Mouse (Mus musculus): ENCODE results near the gene 2310034G01Rik. TPM values are rescaled to one million over a fixed set of nuclear protein-coding genes. Genes with fewer than 3 reads are reported as not detected.
A peak's percentile ranks its signal among the peaks of the same experiment; 100 is the strongest.

Gene 2310034G01Rik
- polyA plus RNA-seq (2011; ENCODE audit: insufficient read length, low read depth, missing spikeins) = 0.48 and 0.51 TPM in 2 replicates

GRCm38 (mm10) chr19:46350168-46350932 is at the start of gene 2310034G01Rik:
TSS of gene 2310034G01Rik (minus strand) at chr19:46350302.
- Histone ChIP-seq H3K4me1 (ENCODE audit: control insufficient read depth, insufficient read depth, low read length) (peaks cover 8% of the 10 kb centered on the region; the same call in 1 of the 2 replicates), H3K4me3 (ENCODE audit: insufficient read depth, low read length) (peak within 1 kb of the TSS; percentile 74), H3K27ac (ENCODE audit: insufficient read depth, low read length) (no peak within 1 kb of the TSS)
- TF ChIP-seq POLR2A (IDR thresholded peaks at IDR 0.05; ENCODE audit: low read depth, low read length) = no peak
- no peak for TF ChIP-seq CTCF (IDR thresholded peaks at IDR 0.05; ENCODE audit: borderline replicate concordance, insufficient read depth, low read length)

DNA sequence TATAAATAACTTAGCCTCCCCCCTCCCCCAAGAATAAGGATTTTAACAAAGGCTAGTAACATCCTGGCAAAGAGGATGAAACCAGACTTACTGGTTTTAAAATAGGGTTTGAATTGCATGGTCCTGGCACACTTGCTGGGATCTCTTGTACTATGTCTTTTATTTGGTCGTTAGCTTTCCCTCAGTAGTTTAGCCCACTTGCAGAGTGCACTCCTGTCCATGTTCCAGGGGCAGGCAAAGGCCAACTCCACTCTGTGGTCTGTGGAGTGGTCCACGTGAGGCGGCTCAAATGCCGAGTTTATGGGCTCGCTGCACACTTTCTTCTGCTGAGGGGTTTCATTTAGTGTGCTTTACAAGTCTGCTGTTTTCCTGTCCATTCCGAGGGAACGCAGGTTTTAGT is 49.8 kb upstream of the 2310034G01Rik start:
- H3K27ac ChIP-seq (ENCODE audit: insufficient read depth, low read length) = no peak overlapping the region
- H3K4me3 ChIP-seq (ENCODE audit: insufficient read depth, low read length) = no peak overlapping the region
- TF ChIP-seq CTCF (IDR thresholded peaks at IDR 0.05; ENCODE audit: borderline replicate concordance, insufficient read depth, low read length) (no peak), POLR2A (IDR thresholded peaks at IDR 0.05; ENCODE audit: low read depth, low read length) (no peak)
- H3K4me1 ChIP-seq (ENCODE audit: control insufficient read depth, insufficient read depth, low read length) = peaks cover 7% of the 10 kb centered on the region; the same call in 1 of the 2 replicates

GRCm38 (mm10) chr19:46399372-46399771 is 49.3 kb upstream of the 2310034G01Rik start:
- Histone ChIP-seq H3K27ac (ENCODE audit: insufficient read depth, low read length) (no peak overlapping the region), H3K4me3 (ENCODE audit: insufficient read depth, low read length) (no peak overlapping the region), H3K4me1 (ENCODE audit: control insufficient read depth, insufficient read depth, low read length) (peaks cover 7% of the 10 kb centered on the region; the same call in 1 of the 2 replicates)
- TF ChIP-seq POLR2A (IDR thresholded peaks at IDR 0.05; ENCODE audit: low read depth, low read length) = no peak
- TF ChIP-seq CTCF (IDR thresholded peaks at IDR 0.05; ENCODE audit: borderline replicate concordance, insufficient read depth, low read length) = no peak

- Histone ChIP-seq H3K4me3 (ENCODE audit: insufficient read depth, low read length) (peak overlapping the region; percentile 88), H3K27ac (ENCODE audit: insufficient read depth, low read length) (no peak overlapping the region), H3K4me1 (ENCODE audit: control insufficient read depth, insufficient read depth, low read length) (peaks cover 9% of the 10 kb centered on the region; the same call in 1 of the 2 replicates)
- TF ChIP-seq CTCF (IDR thresholded peaks at IDR 0.05; ENCODE audit: borderline replicate concordance, insufficient read depth, low read length) (no peak), POLR2A (IDR thresholded peaks at IDR 0.05; ENCODE audit: low read depth, low read length) (no peak)
Measured at GRCm38 (mm10) chr19:46398401-46398800, 48.3 kb upstream of the 2310034G01Rik start.

- peaks cover 10% of the 10 kb centered on the region; the same call in 1 of the 2 replicates for H3K4me1 ChIP-seq (ENCODE audit: control insufficient read depth, insufficient read depth, low read length)
Measured at GRCm38 (mm10) chr19:46397436-46398001, 47.4 kb upstream of the 2310034G01Rik start.

GRCm38 (mm10) chr19:46396686-46397435 is 46.8 kb upstream of the 2310034G01Rik start, which contains the start of gene Sufu:
TSS of gene Sufu (plus strand) at chr19:46396896.
- Histone ChIP-seq H3K27ac (ENCODE audit: insufficient read depth, low read length) (peak within 1 kb of the TSS; percentile 7), H3K4me3 (ENCODE audit: insufficient read depth, low read length) (peak within 1 kb of the TSS; percentile 88), H3K4me1 (ENCODE audit: control insufficient read depth, insufficient read depth, low read length) (peaks cover 10% of the 10 kb centered on the region; the same call in 1 of the 2 replicates)
- TF ChIP-seq POLR2A (IDR thresholded peaks at IDR 0.05; ENCODE audit: low read depth, low read length) = peak; percentile 96
- TF ChIP-seq CTCF (IDR thresholded peaks at IDR 0.05; ENCODE audit: borderline replicate concordance, insufficient read depth, low read length) = peak; percentile 81

More at GRCm38 (mm10) chr19:46397436-46398001, 47.4 kb upstream of the 2310034G01Rik start:
- no peak for TF ChIP-seq POLR2A (IDR thresholded peaks at IDR 0.05; ENCODE audit: low read depth, low read length)
- no peak for TF ChIP-seq CTCF (IDR thresholded peaks at IDR 0.05; ENCODE audit: borderline replicate concordance, insufficient read depth, low read length)
- H3K27ac ChIP-seq (ENCODE audit: insufficient read depth, low read length) = peak overlapping the region; percentile 7; the same call in 1 of the 2 replicates
- H3K4me3 ChIP-seq (ENCODE audit: insufficient read depth, low read length) = peak overlapping the region; percentile 88

DNA sequence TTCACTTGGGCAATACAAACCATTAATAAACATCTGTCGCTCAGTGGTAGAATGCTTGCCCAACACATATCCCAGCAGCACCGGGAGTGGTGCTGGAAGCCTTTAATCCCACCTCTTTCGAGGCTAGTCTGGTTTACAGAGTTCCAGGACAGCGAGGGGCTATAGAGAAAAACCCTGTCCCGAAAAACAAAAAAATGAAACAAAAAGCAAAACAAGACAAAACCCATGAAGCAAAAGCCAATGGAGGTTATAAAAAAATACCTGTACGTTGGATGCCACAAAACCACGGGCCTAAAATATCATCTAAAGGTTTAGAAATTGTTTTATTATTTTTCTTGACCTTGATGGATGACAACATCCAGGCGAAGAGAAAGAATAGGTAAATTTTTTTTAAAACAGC is 46.0 kb upstream of the 2310034G01Rik start:
- Histone ChIP-seq H3K4me1 (ENCODE audit: control insufficient read depth, insufficient read depth, low read length) (peaks cover 10% of the 10 kb centered on the region; the same call in 1 of the 2 replicates), H3K4me3 (ENCODE audit: insufficient read depth, low read length) (peak overlapping the region; percentile 45), H3K27ac (ENCODE audit: insufficient read depth, low read length) (no peak overlapping the region; the same call in 1 of the 2 replicates)

DNA sequence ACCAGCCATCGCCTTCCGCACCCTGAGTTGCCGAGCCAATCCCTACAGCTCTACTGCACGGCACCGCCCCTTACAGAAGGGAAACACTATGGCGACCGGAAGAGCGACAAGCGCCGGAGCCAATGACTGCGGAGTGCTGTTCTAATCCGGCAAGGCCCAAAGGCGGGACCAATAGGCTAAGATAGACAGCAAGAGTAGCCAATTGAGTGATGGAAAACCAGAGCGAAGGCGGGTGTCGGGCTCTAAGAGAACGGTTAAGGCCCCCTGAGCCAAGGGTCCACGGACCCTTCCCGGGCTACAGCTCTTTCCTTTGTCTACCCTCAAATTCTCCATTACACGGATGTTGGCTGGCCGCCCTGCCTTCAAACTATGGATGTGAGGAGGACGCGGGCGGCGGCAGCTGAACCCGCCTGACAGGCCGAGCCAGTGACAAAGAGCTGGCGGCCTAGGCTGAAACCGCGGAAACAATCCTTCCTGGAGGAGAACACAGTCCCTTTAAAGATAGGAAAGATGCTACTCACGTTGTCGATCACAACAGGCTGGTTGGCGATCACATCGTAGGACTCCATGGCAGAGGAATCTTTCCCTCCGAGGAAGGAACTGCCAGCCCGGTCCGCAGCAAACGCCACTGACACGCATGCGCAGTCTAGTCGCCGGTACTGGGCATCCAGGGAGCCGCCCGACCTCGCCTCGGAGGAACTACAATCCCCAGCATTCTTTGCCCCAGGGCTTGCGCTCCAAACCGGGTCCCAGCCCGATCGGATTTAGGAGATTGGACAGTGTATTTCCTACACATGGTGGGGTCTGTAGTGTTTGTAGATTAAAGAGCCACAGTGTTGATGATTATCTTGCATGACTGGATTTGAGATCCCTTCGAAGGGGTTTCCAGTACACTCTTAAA is 45.3 kb upstream of the 2310034G01Rik start, which contains the start of gene Actr1a:
TSS of gene Actr1a (minus strand) at position 640 of the 901 bp plus-strand sequence.
- Histone ChIP-seq H3K27ac (ENCODE audit: insufficient read depth, low read length) (peak within 1 kb of the TSS; percentile 32), H3K4me3 (ENCODE audit: insufficient read depth, low read length) (peak within 1 kb of the TSS; percentile 75), H3K4me1 (ENCODE audit: control insufficient read depth, insufficient read depth, low read length) (peaks cover 10% of the 10 kb centered on the region; the same call in 1 of the 2 replicates)
- TF ChIP-seq CTCF (IDR thresholded peaks at IDR 0.05; ENCODE audit: borderline replicate concordance, insufficient read depth, low read length) (no peak), POLR2A (IDR thresholded peaks at IDR 0.05; ENCODE audit: low read depth, low read length) (peak; percentile 97)

More for the DNA sequence above, 46.0 kb upstream of the 2310034G01Rik start:
- TF ChIP-seq CTCF (IDR thresholded peaks at IDR 0.05; ENCODE audit: borderline replicate concordance, insufficient read depth, low read length) = no peak
- no peak for TF ChIP-seq POLR2A (IDR thresholded peaks at IDR 0.05; ENCODE audit: low read depth, low read length)
